12 mouse cellular contexts compared by ENCODE assay signal in the genomic region with DNA sequence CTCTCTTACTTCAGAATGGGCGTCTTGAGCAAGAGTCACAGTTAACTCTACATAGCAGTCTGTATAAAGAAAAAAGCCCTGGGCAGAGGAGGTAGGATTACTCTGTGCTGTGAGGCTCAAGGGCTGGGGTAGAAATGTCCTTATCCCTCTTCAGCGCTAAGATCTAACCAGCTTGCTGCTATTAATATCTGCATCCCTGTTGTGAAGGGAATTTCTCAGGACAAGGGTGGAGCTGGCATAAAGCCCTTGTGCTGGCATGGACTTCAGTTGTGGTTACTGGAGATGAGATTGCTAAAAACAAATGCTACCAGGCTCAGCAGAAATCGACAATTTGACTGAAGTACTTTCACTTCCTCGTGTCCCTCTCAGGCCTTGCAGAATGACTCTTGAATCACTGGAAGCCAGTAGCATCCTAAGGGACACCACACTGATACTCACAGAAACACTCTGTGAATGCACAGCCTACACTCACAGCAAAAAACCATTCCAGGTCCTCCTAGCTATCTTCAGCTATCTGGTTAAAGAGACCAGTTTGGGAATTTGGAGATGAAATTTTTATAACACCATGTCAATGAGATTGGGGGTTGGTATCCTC.
A peak's percentile ranks its signal among the peaks of the same experiment; 100 is the strongest.
DNase-seq lines count a peak whose midpoint lies in the region; ATAC-seq and TF ChIP-seq lines count a peak whose summit lies in the region.
"Had no signal": no experiment of that assay in that cellular context is flagged by ENCODE, and none has a peak within 500 bp of the region (broad histone marks: within the 10 kb centered on the region; RNA-seq: fewer than 3 reads in every experiment).

No protein-coding gene starts in this region.

- no peak for TF ChIP-seq CTCF in midbrain, postnatal 0 days (IDR thresholded peaks at IDR 0.05)

- no peaks in the 10 kb centered on the region for H3K27me3 ChIP-seq in midbrain, postnatal 0 days (ENCODE audit: insufficient read depth, low read length)
- H3K27me3 ChIP-seq in midbrain, embryonic 11.5 days (ENCODE audit: control insufficient read depth, insufficient read depth, low read length): no peaks in the 10 kb centered on the region
- no peaks in the 10 kb centered on the region for H3K27me3 ChIP-seq in heart, embryonic 14.5 days (ENCODE audit: control insufficient read depth, insufficient read depth, low read length)
- no peaks in the 10 kb centered on the region for H3K27me3 ChIP-seq in kidney, embryonic 15.5 days
- H3K27me3 ChIP-seq: hindbrain, embryonic 15.5 days; neural tube, embryonic 13.5 days; stomach, embryonic 15.5 days had no signal

- H3K4me1 ChIP-seq in midbrain, postnatal 0 days (ENCODE audit: insufficient read depth, low read length): no peaks in the 10 kb centered on the region; the same call in 1 of the 2 replicates
- no peaks in the 10 kb centered on the region for H3K4me1 ChIP-seq in midbrain, embryonic 11.5 days (ENCODE audit: control insufficient read depth, insufficient read depth, low read length)
- peaks cover 0 to 2% of the 10 kb centered on the region in 2 experiments; a peak in 1 of 4 replicates for H3K4me1 ChIP-seq in heart, embryonic 14.5 days (ENCODE audit: control insufficient read depth in 2 of 2, insufficient read depth in 2 of 2, low read length in 2 of 2)
- no peaks in the 10 kb centered on the region for H3K4me1 ChIP-seq in kidney, embryonic 15.5 days
- H3K4me1 ChIP-seq: hindbrain, embryonic 15.5 days; neural tube, embryonic 13.5 days; stomach, embryonic 15.5 days had no signal

- H3K4me3 ChIP-seq in midbrain, postnatal 0 days (ENCODE audit: low read depth, low read length): no peak overlapping the region
- no peak overlapping the region for H3K4me3 ChIP-seq in midbrain, embryonic 11.5 days (ENCODE audit: low read depth, low read length)
- H3K4me3 ChIP-seq in heart, embryonic 14.5 days (ENCODE audit: control insufficient read depth in 1 of 2, insufficient read depth in 1 of 2, low read depth in 1 of 2, low read length in 2 of 2): no peak overlapping the region
- no peak overlapping the region for H3K4me3 ChIP-seq in kidney, embryonic 15.5 days (replicated peaks)
- H3K4me3 ChIP-seq: erythroblast, embryonic 14.5 days; hindbrain, embryonic 15.5 days; neural tube, embryonic 13.5 days; stomach, embryonic 15.5 days had no signal

- 57% methylated on average over 4 of the region's 4 CpGs for WGBS in midbrain, postnatal 0 days
- 68% methylated on average over 4 of the region's 4 CpGs for whole genome bisulfite sequencing in midbrain, embryonic 11.5 days
- 28% methylated on average over 4 of the region's 4 CpGs for WGBS in heart, embryonic 14.5 days
- WGBS in kidney, embryonic 15.5 days: 68% methylated on average over 4 of the region's 4 CpGs

- ATAC-seq in midbrain, postnatal 0 days (ENCODE audit: low FRiP score): no peak
- no peak for ATAC-seq in midbrain, embryonic 11.5 days (ENCODE audit: low FRiP score)
- ATAC-seq in heart, embryonic 14.5 days (ENCODE audit: insufficient number of reproducible peaks, insufficient read depth, low FRiP score, low read depth): no peak
- ATAC-seq in kidney, embryonic 15.5 days (replicated peaks; ENCODE audit: low FRiP score): no peak

- H3K9me3 ChIP-seq in midbrain, postnatal 0 days (ENCODE audit: low read length): no peaks in the 10 kb centered on the region
- no peaks in the 10 kb centered on the region for H3K9me3 ChIP-seq in midbrain, embryonic 11.5 days (ENCODE audit: control insufficient read depth, low read length)
- no peaks in the 10 kb centered on the region for H3K9me3 ChIP-seq in heart, embryonic 14.5 days (ENCODE audit: control insufficient read depth, low read length)
- no peaks in the 10 kb centered on the region for H3K9me3 ChIP-seq in kidney, embryonic 15.5 days (replicated peaks)
- H3K9me3 ChIP-seq: hindbrain, embryonic 15.5 days; neural tube, embryonic 13.5 days; stomach, embryonic 15.5 days had no signal

- no peak overlapping the region for H3K9ac ChIP-seq in midbrain, postnatal 0 days (replicated peaks; ENCODE audit: low read length, poor library complexity, severe bottlenecking)
- H3K9ac ChIP-seq in midbrain, embryonic 11.5 days (ENCODE audit: low read length): no peak overlapping the region
- no peak overlapping the region for H3K9ac ChIP-seq in heart, embryonic 14.5 days (ENCODE audit: low read length)
- H3K9ac ChIP-seq in kidney, embryonic 15.5 days: no peak overlapping the region
- H3K9ac ChIP-seq: hindbrain, embryonic 15.5 days; neural tube, embryonic 13.5 days; stomach, embryonic 15.5 days had no signal

- H3K4me2 ChIP-seq in midbrain, postnatal 0 days (ENCODE audit: low read depth, low read length, poor library complexity, severe bottlenecking): no peak overlapping the region
- H3K4me2 ChIP-seq in midbrain, embryonic 11.5 days: no peak overlapping the region
- H3K4me2 ChIP-seq in heart, embryonic 14.5 days (ENCODE audit: low read length): peak overlapping the region; percentile 28; the same call in 1 of the 2 replicates
- no peak overlapping the region for H3K4me2 ChIP-seq in kidney, embryonic 15.5 days
- H3K4me2 ChIP-seq: hindbrain, embryonic 15.5 days; neural tube, embryonic 13.5 days; stomach, embryonic 15.5 days had no signal

- H3K27ac ChIP-seq in midbrain, postnatal 0 days (ENCODE audit: low read depth, low read length): no peak overlapping the region
- H3K27ac ChIP-seq in midbrain, embryonic 11.5 days (ENCODE audit: low read depth, low read length): no peak overlapping the region
- H3K27ac ChIP-seq in heart, embryonic 14.5 days (replicated peaks in 1 of 2; ENCODE audit: control insufficient read depth in 1 of 2, insufficient read depth in 1 of 2, low read depth in 2 of 2, low read length in 2 of 2): peak overlapping the region in 1 of 2 experiments; percentile 28; a peak in 1 of 4 replicates
- no peak overlapping the region for H3K27ac ChIP-seq in kidney, embryonic 15.5 days
- H3K27ac ChIP-seq: hindbrain, embryonic 15.5 days; neural tube, embryonic 13.5 days; stomach, embryonic 15.5 days had no signal

- no peaks in the 10 kb centered on the region for H3K36me3 ChIP-seq in midbrain, postnatal 0 days (ENCODE audit: insufficient read depth, low read length)
- no peaks in the 10 kb centered on the region for H3K36me3 ChIP-seq in midbrain, embryonic 11.5 days (ENCODE audit: control insufficient read depth, insufficient read depth, low read length)
- H3K36me3 ChIP-seq in heart, embryonic 14.5 days (ENCODE audit: control insufficient read depth, insufficient read depth, low read length): no peaks in the 10 kb centered on the region
- no peaks in the 10 kb centered on the region for H3K36me3 ChIP-seq in kidney, embryonic 15.5 days
- H3K36me3 ChIP-seq: hindbrain, embryonic 15.5 days; neural tube, embryonic 13.5 days; stomach, embryonic 15.5 days had no signal

- peak; percentile 5 for DNase-seq in adrenal gland, postnatal 25 days
- DNase-seq in adrenal gland, postnatal 14 days: no peak
- DNase-seq in midbrain, postnatal 0 days (ENCODE audit: low spot score): peak; percentile 21
- DNase-seq in midbrain, embryonic 11.5 days (ENCODE audit: low spot score, missing footprints): no peak
- peak; percentile 13 for DNase-seq in right cerebral cortex, postnatal 14 days
- DNase-seq in liver: no peak

Comparison
In these comparisons a context has a peak if more than half of its experiments do, and no peak if none do; other contexts are left out.
1. DNase-seq: peak in adrenal gland, postnatal 25 days (single experiment), midbrain, postnatal 0 days (single experiment) and right cerebral cortex, postnatal 14 days (single experiment); none in adrenal gland, postnatal 14 days (single experiment), midbrain, embryonic 11.5 days (single experiment) and liver (single experiment).